Mouse (Mus musculus) liver, adult 2 months (tissue): ENCODE results near the gene Sgf29.

Source experiments
- CTCF ChIP-seq: fragments of 200-500 bp; IDR thresholded peaks from 2 replicates; pipeline ENCODE4 v1.5.1; 2011; ENCODE audit warnings: low read depth, low read length, control low read depth
- POLR2A ChIP-seq: fragments of 200-500 bp; IDR thresholded peaks from 2 replicates; pipeline ENCODE4 v1.6.1; 2011; ENCODE audit warnings: low read length, control low read depth; ENCODE audit not compliant: insufficient read depth; ENCODE audit errors: extremely low read depth

- TF ChIP-seq CTCF (no peak), POLR2A (no peak)
Measured at GRCm38 (mm10) chr7:126659771-126660170, 10.7 kb downstream of the Sgf29 start.
